Mouse (Mus musculus) liver, embryonic 14.5 days (tissue): ENCODE data around the gene Gpr88.

Experiments used
- CTCF ChIP-seq: IDR thresholded peaks from 2 replicates; pipeline ENCODE4 v1.5.1; 2016; ENCODE audit warnings: antibody characterized with exemption, low read depth, control low read depth
- EP300 ChIP-seq: IDR thresholded peaks from 2 replicates; pipeline ENCODE4 v1.6.1; 2016; ENCODE audit warnings: antibody characterized with exemption, low read depth

- no peak for TF ChIP-seq CTCF
- TF ChIP-seq EP300: no peak
These were observed 48.7 kb downstream of the Gpr88 start for GRCm38 (mm10) chr3:116204643-116205042.
